Mouse (Mus musculus) c-Kit-positive CD71-positive TER-119-negative erythroid progenitor cells, embryonic 14.5 days (primary cell): ENCODE results near the gene Cadps.

ENCODE experiments used
- DNase-seq: peaks from one replicate; pipeline ENCODE4 v3.0.0-alpha.2; 2013; ENCODE audit warnings: low read depth

Gene Cadps

GRCm38 (mm10) chr14:12388806-12389436, 434.0 kb downstream of the Cadps start:
- no peak for DNase-seq

- no peak for DNase-seq
These were observed 434.6 kb downstream of the Cadps start for GRCm38 (mm10) chr14:12388192-12388795.

GRCm38 (mm10) chr14:12387176-12387575, 435.7 kb downstream of the Cadps start:
- no peak for DNase-seq

GRCm38 (mm10) chr14:12377883-12378282, 445.0 kb downstream of the Cadps start:
- no peak for DNase-seq

- no peak for DNase-seq
These were observed 445.6 kb downstream of the Cadps start for GRCm38 (mm10) chr14:12377289-12377688.

- no peak for DNase-seq
These were observed 447.4 kb downstream of the Cadps start for GRCm38 (mm10) chr14:12375451-12375850.

- DNase-seq: no peak
These were observed 472.5 kb downstream of the Cadps start for GRCm38 (mm10) chr14:12350271-12350916.

GRCm38 (mm10) chr14:12349334-12350090, 473.4 kb downstream of the Cadps start:
- DNase-seq: no peak

- DNase-seq: no peak
These were observed 474.8 kb downstream of the Cadps start, which contains the start of gene Fezf2 for GRCm38 (mm10) chr14:12348089-12348488. TSS of gene Fezf2 (minus strand) at chr14:12348189.

GRCm38 (mm10) chr14:12346865-12347600, 475.8 kb downstream of the Cadps start:
- DNase-seq: no peak

- DNase-seq: no peak
These were observed 476.6 kb downstream of the Cadps start for GRCm38 (mm10) chr14:12346011-12346864.

GRCm38 (mm10) chr14:12345241-12345921, 477.5 kb downstream of the Cadps start:
- no peak for DNase-seq

- DNase-seq: no peak
These were observed 478.1 kb downstream of the Cadps start for GRCm38 (mm10) chr14:12344746-12345240.

GRCm38 (mm10) chr14:12344061-12344745, 478.7 kb downstream of the Cadps start:
- DNase-seq: no peak

GRCm38 (mm10) chr14:12343451-12343941, 479.4 kb downstream of the Cadps start:
- no peak for DNase-seq

GRCm38 (mm10) chr14:12342458-12343131, 480.3 kb downstream of the Cadps start:
- no peak for DNase-seq

GRCm38 (mm10) chr14:12341789-12342457, 481.0 kb downstream of the Cadps start:
- DNase-seq: no peak
